Mouse (Mus musculus): ENCODE results near the gene Selenon. TPM values are rescaled to one million over a fixed set of nuclear protein-coding genes. Genes with fewer than 3 reads are reported as not detected.

Selenon gene
- polyA plus RNA-seq, 1 experiment from 2014 or later = 43.6 TPM

- Histone ChIP-seq H3K4me2 (ENCODE audit: low read length) (no peak overlapping the region), H3K27ac (replicated peaks in 1 of 2; ENCODE audit: control insufficient read depth in 1 of 2, insufficient read depth in 1 of 2, low read depth in 2 of 2, low read length in 2 of 2) (no peak overlapping the region), H3K27me3 (ENCODE audit: control insufficient read depth, insufficient read depth, low read length) (no peaks in the 10 kb centered on the region), H3K9me3 (ENCODE audit: control insufficient read depth, low read length) (no peaks in the 10 kb centered on the region), H3K4me1 (ENCODE audit: control insufficient read depth in 2 of 2, insufficient read depth in 2 of 2, low read length in 2 of 2) (peaks cover 5 to 12% of the 10 kb centered on the region in 2 experiments; a peak in 3 of 4 replicates), H3K4me3 (ENCODE audit: control insufficient read depth in 1 of 2, insufficient read depth in 1 of 2, low read depth in 1 of 2, low read length in 2 of 2) (no peak overlapping the region), H3K9ac (ENCODE audit: low read length) (no peak overlapping the region), H3K36me3 (ENCODE audit: control insufficient read depth, insufficient read depth, low read length) (0 out of 2 replicates have a peak, but pooled peaks cover 4% of the 10 kb centered on the region)
- ATAC-seq (ENCODE audit: insufficient number of reproducible peaks, insufficient read depth, low FRiP score, low read depth) = no peak
- WGBS = 67% methylated on average over 8 of the region's 8 CpGs
Observed at GRCm38 (mm10) chr4:134555956-134556580, 4.1 kb upstream of the Selenon start.

GRCm38 (mm10) chr4:134553631-134554030, 1.7 kb upstream of the Selenon start:
- Histone ChIP-seq H3K4me2 (ENCODE audit: low read length) (no peak overlapping the region), H3K9ac (ENCODE audit: low read length) (no peak overlapping the region), H3K4me3 (ENCODE audit: control insufficient read depth in 1 of 2, insufficient read depth in 1 of 2, low read depth in 1 of 2, low read length in 2 of 2) (no peak overlapping the region), H3K27me3 (ENCODE audit: control insufficient read depth, insufficient read depth, low read length) (no peaks in the 10 kb centered on the region), H3K27ac (replicated peaks in 1 of 2; ENCODE audit: control insufficient read depth in 1 of 2, insufficient read depth in 1 of 2, low read depth in 2 of 2, low read length in 2 of 2) (no peak overlapping the region), H3K4me1 (ENCODE audit: control insufficient read depth in 2 of 2, insufficient read depth in 2 of 2, low read length in 2 of 2) (peaks cover 10 to 17% of the 10 kb centered on the region in 2 experiments; a peak in 3 of 4 replicates), H3K36me3 (ENCODE audit: control insufficient read depth, insufficient read depth, low read length) (peaks cover 18% of the 10 kb centered on the region), H3K9me3 (ENCODE audit: control insufficient read depth, low read length) (peaks cover 7% of the 10 kb centered on the region)
- 72% methylated on average over 1 of the region's 1 CpGs for WGBS
- ATAC-seq (ENCODE audit: insufficient number of reproducible peaks, insufficient read depth, low FRiP score, low read depth) = no peak

- Histone ChIP-seq H3K9me3 (ENCODE audit: control insufficient read depth, low read length) (peaks cover 7% of the 10 kb centered on the region), H3K27ac (replicated peaks in 1 of 2; ENCODE audit: control insufficient read depth in 1 of 2, insufficient read depth in 1 of 2, low read depth in 2 of 2, low read length in 2 of 2) (no peak overlapping the region), H3K4me1 (ENCODE audit: control insufficient read depth in 2 of 2, insufficient read depth in 2 of 2, low read length in 2 of 2) (peaks cover 23 to 32% of the 10 kb centered on the region in 2 experiments), H3K9ac (ENCODE audit: low read length) (no peak overlapping the region), H3K4me2 (ENCODE audit: low read length) (no peak overlapping the region), H3K36me3 (ENCODE audit: control insufficient read depth, insufficient read depth, low read length) (peaks cover 44% of the 10 kb centered on the region), H3K4me3 (ENCODE audit: control insufficient read depth in 1 of 2, insufficient read depth in 1 of 2, low read depth in 1 of 2, low read length in 2 of 2) (no peak overlapping the region), H3K27me3 (ENCODE audit: control insufficient read depth, insufficient read depth, low read length) (no peaks in the 10 kb centered on the region)
- ATAC-seq (ENCODE audit: insufficient number of reproducible peaks, insufficient read depth, low FRiP score, low read depth) = no peak
- WGBS = 96% methylated on average over 8 of the region's 8 CpGs
Observed at GRCm38 (mm10) chr4:134549899-134550298, 2.1 kb downstream of the Selenon start.

GRCm38 (mm10) chr4:134548169-134548938, 3.6 kb downstream of the Selenon start:
- Histone ChIP-seq H3K9me3 (ENCODE audit: control insufficient read depth, low read length) (peaks cover 7% of the 10 kb centered on the region), H3K9ac (ENCODE audit: low read length) (no peak overlapping the region), H3K27ac (replicated peaks in 1 of 2; ENCODE audit: control insufficient read depth in 1 of 2, insufficient read depth in 1 of 2, low read depth in 2 of 2, low read length in 2 of 2) (no peak overlapping the region), H3K4me2 (ENCODE audit: low read length) (no peak overlapping the region), H3K4me3 (ENCODE audit: control insufficient read depth in 1 of 2, insufficient read depth in 1 of 2, low read depth in 1 of 2, low read length in 2 of 2) (no peak overlapping the region), H3K4me1 (ENCODE audit: control insufficient read depth in 2 of 2, insufficient read depth in 2 of 2, low read length in 2 of 2) (peaks cover 23 to 32% of the 10 kb centered on the region in 2 experiments), H3K36me3 (ENCODE audit: control insufficient read depth, insufficient read depth, low read length) (peaks cover 59% of the 10 kb centered on the region), H3K27me3 (ENCODE audit: control insufficient read depth, insufficient read depth, low read length) (no peaks in the 10 kb centered on the region)
- no peak for ATAC-seq (ENCODE audit: insufficient number of reproducible peaks, insufficient read depth, low FRiP score, low read depth)
- 49% methylated on average over 18 of the region's 18 CpGs for WGBS

- Histone ChIP-seq H3K4me3 (ENCODE audit: control insufficient read depth in 1 of 2, insufficient read depth in 1 of 2, low read depth in 1 of 2, low read length in 2 of 2) (no peak overlapping the region), H3K27ac (replicated peaks in 1 of 2; ENCODE audit: control insufficient read depth in 1 of 2, insufficient read depth in 1 of 2, low read depth in 2 of 2, low read length in 2 of 2) (peak overlapping the region in 1 of 2 experiments; percentile 47; a peak in 2 of 4 replicates), H3K4me2 (ENCODE audit: low read length) (0 out of 2 replicates have a peak overlapping the region, but pooled peaks have one; percentile 0), H3K27me3 (ENCODE audit: control insufficient read depth, insufficient read depth, low read length) (no peaks in the 10 kb centered on the region), H3K9me3 (ENCODE audit: control insufficient read depth, low read length) (peaks cover 7% of the 10 kb centered on the region), H3K9ac (ENCODE audit: low read length) (peak overlapping the region; percentile 50; the same call in 1 of the 2 replicates), H3K4me1 (ENCODE audit: control insufficient read depth in 2 of 2, insufficient read depth in 2 of 2, low read length in 2 of 2) (peaks cover 23 to 29% of the 10 kb centered on the region in 2 experiments), H3K36me3 (ENCODE audit: control insufficient read depth, insufficient read depth, low read length) (peaks cover 71% of the 10 kb centered on the region)
- 61% methylated on average over 9 of the region's 9 CpGs for WGBS
- no peak for ATAC-seq (ENCODE audit: insufficient number of reproducible peaks, insufficient read depth, low FRiP score, low read depth)
Observed at GRCm38 (mm10) chr4:134546814-134547705, 4.9 kb downstream of the Selenon start.

- Histone ChIP-seq H3K27ac (replicated peaks in 1 of 2; ENCODE audit: control insufficient read depth in 1 of 2, insufficient read depth in 1 of 2, low read depth in 2 of 2, low read length in 2 of 2) (no peak overlapping the region), H3K36me3 (ENCODE audit: control insufficient read depth, insufficient read depth, low read length) (peaks cover 91% of the 10 kb centered on the region), H3K4me2 (ENCODE audit: low read length) (no peak overlapping the region), H3K4me1 (ENCODE audit: control insufficient read depth in 2 of 2, insufficient read depth in 2 of 2, low read length in 2 of 2) (peaks cover 13 to 17% of the 10 kb centered on the region in 2 experiments), H3K9me3 (ENCODE audit: control insufficient read depth, low read length) (no peaks in the 10 kb centered on the region), H3K9ac (ENCODE audit: low read length) (no peak overlapping the region; the same call in 1 of the 2 replicates), H3K27me3 (ENCODE audit: control insufficient read depth, insufficient read depth, low read length) (no peaks in the 10 kb centered on the region), H3K4me3 (ENCODE audit: control insufficient read depth in 1 of 2, insufficient read depth in 1 of 2, low read depth in 1 of 2, low read length in 2 of 2) (no peak overlapping the region)
- WGBS = 8% methylated on average over 5 of the region's 5 CpGs
- ATAC-seq (ENCODE audit: insufficient number of reproducible peaks, insufficient read depth, low FRiP score, low read depth) = no peak
Observed at GRCm38 (mm10) chr4:134543261-134543660, 8.7 kb downstream of the Selenon start.

- Histone ChIP-seq H3K27me3 (ENCODE audit: control insufficient read depth, insufficient read depth, low read length) (no peaks in the 10 kb centered on the region), H3K4me3 (ENCODE audit: control insufficient read depth in 1 of 2, insufficient read depth in 1 of 2, low read depth in 1 of 2, low read length in 2 of 2) (no peak overlapping the region), H3K4me2 (ENCODE audit: low read length) (no peak overlapping the region), H3K36me3 (ENCODE audit: control insufficient read depth, insufficient read depth, low read length) (peaks cover 90% of the 10 kb centered on the region), H3K27ac (replicated peaks in 1 of 2; ENCODE audit: control insufficient read depth in 1 of 2, insufficient read depth in 1 of 2, low read depth in 2 of 2, low read length in 2 of 2) (no peak overlapping the region), H3K4me1 (ENCODE audit: control insufficient read depth in 2 of 2, insufficient read depth in 2 of 2, low read length in 2 of 2) (peaks cover 7 to 15% of the 10 kb centered on the region in 2 experiments), H3K9me3 (ENCODE audit: control insufficient read depth, low read length) (no peaks in the 10 kb centered on the region), H3K9ac (ENCODE audit: low read length) (no peak overlapping the region)
- ATAC-seq (ENCODE audit: insufficient number of reproducible peaks, insufficient read depth, low FRiP score, low read depth) = no peak
- WGBS = 85% methylated on average over 9 of the region's 9 CpGs
Observed at GRCm38 (mm10) chr4:134542726-134543125, 9.2 kb downstream of the Selenon start.

All from heart, embryonic 14.5 days (tissue).